Mouse (Mus musculus) c-Kit-positive CD71-positive TER-119-negative erythroid progenitor cells, embryonic 14.5 days (primary cell): Measurements from ENCODE around the gene Amtn.
A peak's percentile ranks its signal among the peaks of the same experiment; 100 is the strongest.
"Not testable (repeated sequence)": the region's sequence is repeated elsewhere in the genome, so short reads cannot be mapped to it uniquely, and the experiment has no call there.

Experiments
- DNase-seq: peaks from one replicate; pipeline ENCODE4 v3.0.0-alpha.2; 2013; ENCODE audit warnings: low read depth

Amtn gene

GRCm38 (mm10) chr5:88375808-88376207, at the start of gene Amtn:
TSS of gene Amtn (plus strand) at chr5:88376108.
- DNase-seq, result no peak

GRCm38 (mm10) chr5:88348533-88348932, 27.4 kb upstream of the Amtn start:
- DNase-seq, result not testable (repeated sequence)

- DNase-seq, result peak; percentile 13
Measured at GRCm38 (mm10) chr5:88364768-88365167, 11.1 kb upstream of the Amtn start.

- no peak for DNase-seq
Measured at GRCm38 (mm10) chr5:88366886-88367285, 9.0 kb upstream of the Amtn start.

DNA sequence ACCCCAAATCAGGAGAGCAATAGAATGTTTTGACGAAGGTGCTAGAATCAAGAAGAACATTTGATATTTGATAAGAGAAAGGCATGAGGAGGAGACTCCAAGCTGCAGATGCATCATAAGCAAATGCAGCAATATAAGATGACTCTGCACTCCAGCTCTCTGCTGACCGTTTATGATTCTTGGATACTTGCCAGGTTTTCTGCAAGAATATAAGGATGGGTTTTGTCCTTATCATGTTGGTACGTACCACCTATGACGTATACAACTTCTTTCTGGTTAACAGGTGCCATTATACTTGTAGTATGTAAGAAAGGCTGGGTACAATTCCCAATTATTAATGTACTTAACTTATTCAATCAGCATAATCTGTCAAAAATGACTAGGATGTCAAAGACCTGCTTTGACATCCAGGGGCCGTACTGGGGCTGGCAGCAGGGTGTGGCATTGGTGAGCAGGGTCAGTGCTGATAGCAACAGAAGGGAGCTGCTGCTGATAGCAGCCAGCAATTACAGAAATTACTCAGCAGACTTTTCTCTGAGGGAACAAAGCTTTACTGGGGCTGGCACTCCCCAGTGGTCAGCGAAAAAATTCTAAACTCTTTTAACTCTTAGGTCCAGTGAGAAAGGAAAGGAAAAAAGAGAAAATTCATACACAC, 5.2 kb upstream of the Amtn start:
- DNase-seq, result no peak

DNA sequence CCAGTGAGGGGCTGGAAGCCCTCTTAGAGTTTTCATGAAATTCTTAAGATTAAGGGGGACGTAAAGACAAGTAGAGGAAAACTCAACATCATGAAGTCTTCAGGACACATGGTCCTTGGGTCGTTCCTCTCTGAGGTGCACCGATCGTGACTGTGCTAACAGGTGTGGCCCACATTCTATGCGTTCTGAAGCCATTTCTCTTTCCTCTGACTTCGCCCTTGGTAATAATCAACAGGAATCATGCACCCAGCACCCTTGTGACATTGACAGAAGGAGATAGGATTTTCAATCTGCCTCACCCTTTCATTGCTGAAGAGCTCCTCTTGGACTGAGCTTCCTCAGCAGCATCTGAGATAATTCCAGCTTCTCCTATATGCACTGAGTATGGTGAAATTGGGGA, 3.3 kb upstream of the Amtn start:
- DNase-seq, result no peak

DNA sequence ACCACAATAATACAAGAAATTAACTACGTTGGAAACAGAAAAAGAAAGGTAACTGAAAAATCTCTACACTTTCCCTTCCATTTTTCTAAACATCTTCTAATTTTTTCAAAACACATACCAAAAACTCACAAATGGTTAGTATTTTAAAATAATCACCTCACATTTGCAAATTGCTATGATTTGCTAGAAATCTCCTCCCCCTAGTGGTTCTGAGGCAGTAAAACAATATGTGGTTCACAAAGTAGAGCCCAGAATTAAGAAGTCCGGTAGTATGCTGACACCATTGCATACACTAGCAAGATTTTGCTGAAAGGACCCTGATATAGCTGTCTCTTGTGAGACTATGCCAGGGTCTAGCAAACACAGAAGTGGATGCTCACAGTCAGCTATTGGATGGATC, 16.1 kb downstream of the Amtn start:
- DNase-seq, result not testable (repeated sequence)

DNA sequence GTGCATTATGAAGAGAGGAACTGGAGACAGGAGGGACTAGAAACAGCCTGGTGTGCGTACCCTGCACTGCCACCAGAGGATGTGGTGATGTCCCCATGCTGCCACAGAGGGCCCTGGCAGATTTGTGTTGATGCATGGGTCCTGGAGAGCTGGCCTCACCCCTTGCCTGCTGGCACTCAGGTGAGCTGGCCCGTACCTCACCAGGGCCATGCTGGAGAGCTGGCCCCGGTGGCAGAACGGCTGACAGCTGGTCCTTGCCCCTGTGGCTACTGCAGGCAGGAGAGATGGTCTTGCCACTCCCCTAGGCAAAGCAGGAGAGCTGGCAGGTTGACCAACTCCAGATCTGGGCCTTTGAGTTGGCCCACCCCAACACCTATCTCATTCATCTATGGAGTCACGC, 22.7 kb downstream of the Amtn start:
- DNase-seq, result no peak

DNA sequence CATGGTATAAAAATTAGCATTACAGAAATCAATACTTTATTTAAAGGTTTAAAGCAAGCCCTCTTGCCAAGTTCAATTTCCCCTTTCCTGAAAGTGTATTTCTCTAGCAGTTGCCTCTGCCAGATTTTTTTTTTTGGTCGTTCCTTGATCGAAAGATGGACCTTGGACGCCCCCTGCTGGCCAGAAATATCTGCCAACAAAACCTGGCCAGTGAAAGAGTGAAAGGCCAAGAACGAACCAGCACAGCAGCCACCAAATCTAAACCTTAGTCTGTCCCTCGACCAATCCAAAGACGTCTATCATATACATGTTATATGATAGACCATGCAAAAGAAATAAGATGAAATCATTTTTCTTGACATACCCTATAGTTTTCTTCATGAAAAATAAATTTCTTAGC, 23.9 kb downstream of the Amtn start:
- DNase-seq, result peak; percentile 19

DNA sequence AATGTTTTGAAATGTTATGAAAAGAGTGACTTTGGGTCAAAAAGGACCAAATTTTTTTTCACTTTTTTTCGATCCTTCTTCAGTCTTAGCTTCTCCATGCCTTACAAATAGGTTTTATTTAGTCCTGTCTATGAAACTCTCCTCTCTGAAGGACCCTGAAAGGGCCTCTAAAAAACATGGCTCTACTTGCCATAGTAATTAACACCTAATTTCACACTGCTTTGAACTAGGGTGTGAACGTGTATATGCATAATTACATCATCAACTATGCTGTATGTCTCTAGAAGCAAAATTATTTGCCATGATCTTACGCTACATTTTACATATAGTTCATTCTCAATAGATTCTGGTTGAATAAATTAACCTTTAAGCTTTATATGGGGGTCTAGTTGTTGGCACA, 25.6 kb downstream of the Amtn start:
- DNase-seq, result no peak

DNA sequence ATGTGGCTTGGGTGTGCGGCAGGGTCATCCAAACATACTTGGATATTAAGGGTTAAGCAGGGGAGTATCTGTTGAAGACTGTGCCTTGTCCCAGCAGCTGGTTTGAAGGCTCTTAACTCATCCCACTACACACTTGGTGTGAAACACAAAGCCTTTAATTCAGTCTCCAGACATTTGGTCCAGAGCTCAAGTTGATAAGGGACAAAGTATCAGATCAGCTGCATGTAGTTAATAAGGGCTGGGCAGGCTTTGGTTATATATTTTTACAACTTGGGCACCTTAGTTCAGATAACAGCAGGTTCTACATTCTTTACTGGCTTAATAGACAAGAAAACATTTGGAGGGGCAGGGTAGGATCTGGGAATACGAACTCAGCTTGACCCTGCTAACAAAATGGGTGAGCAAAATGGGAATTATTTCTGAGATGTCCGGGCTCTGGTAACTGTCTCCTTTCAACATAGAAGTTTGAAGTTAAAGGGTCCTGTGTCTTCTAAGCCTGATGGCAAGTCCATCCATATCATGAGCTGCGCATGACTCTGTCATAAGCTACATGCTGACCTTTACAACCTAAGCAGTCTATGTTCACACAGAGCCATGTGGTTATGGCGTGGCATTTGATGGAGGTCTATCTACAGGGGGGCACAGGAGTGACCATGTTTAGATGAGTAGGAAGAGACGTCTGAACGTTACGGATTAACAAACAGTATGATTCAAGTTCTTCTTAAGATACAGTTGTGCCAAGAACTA, 44.6 kb downstream of the Amtn start:
- no peak for DNase-seq

- DNase-seq, result not testable (repeated sequence)
Measured at GRCm38 (mm10) chr5:88424892-88425291, 49.0 kb downstream of the Amtn start.

GRCm38 (mm10) chr5:88426753-88427152, 50.8 kb downstream of the Amtn start:
- DNase-seq, result no peak
